Mouse (Mus musculus) MEL (cell line): ENCODE measurements around the gene Btbd8. TPM values are rescaled to one million over a fixed set of nuclear protein-coding genes. Genes with fewer than 3 reads are reported as not detected.
A peak's percentile ranks its signal among the peaks of the same experiment; 100 is the strongest.

Source experiments
- DNase-seq: peaks from one replicate; pipeline ENCODE4 v3.0.0; 2011; ENCODE audit warnings: low read depth, low spot score
- H3K27ac ChIP-seq: 2 replicates; pipeline ENCODE4 v1.5.1; 2012; ENCODE audit warnings: low read depth, mild to moderate bottlenecking, control low read depth, low read length, moderate library complexity; ENCODE audit not compliant: control insufficient read depth
- H3K27me3 ChIP-seq, 2 experiments: fragments of 150-350 bp in 1 of 2; sonication (generic) in 1 of 2; 2 replicates each; pipeline ENCODE4 v1.6.1; 2012; ENCODE audit warnings: low read length in 2 of 2, mild to moderate bottlenecking in 2 of 2, improper control_type of control experiment in 1 of 2, moderate library complexity in 1 of 2; ENCODE audit not compliant: insufficient read depth in 2 of 2, control insufficient read depth in 1 of 2
- H3K36me3 ChIP-seq, 2 experiments: 2 replicates each; pipeline ENCODE4 v1.6.1; 2012 to 2014; ENCODE audit warnings: low read length in 2 of 2, improper control_type of control experiment in 1 of 2, inconsistent platforms in 1 of 2, mild to moderate bottlenecking in 1 of 2; ENCODE audit not compliant: insufficient read depth in 2 of 2, control insufficient read depth in 1 of 2
- H3K4me1 ChIP-seq, 2 experiments: fragments of 150-350 bp in 1 of 2; sonication (generic) in 1 of 2; 2 replicates each; pipeline ENCODE4 v1.6.1; 2012; ENCODE audit warnings: low read length in 2 of 2, improper control_type of control experiment in 1 of 2, mild to moderate bottlenecking in 1 of 2; ENCODE audit not compliant: insufficient read depth in 2 of 2, control insufficient read depth in 1 of 2
- H3K4me3 ChIP-seq, 2 experiments: fragments of 150-350 bp in 1 of 2; sonication (generic) in 1 of 2; 2 replicates each; pipeline ENCODE4 v1.5.1; 2012; ENCODE audit warnings: low read depth in 2 of 2, low read length in 2 of 2, mild to moderate bottlenecking in 2 of 2, moderate library complexity in 2 of 2, control low read depth in 1 of 2, improper control_type of control experiment in 1 of 2; ENCODE audit not compliant: control insufficient read depth in 1 of 2, insufficient read depth in 1 of 2
- H3K79me2 ChIP-seq: 2 replicates; pipeline ENCODE4 v1.6.1; 2012; ENCODE audit warnings: mild to moderate bottlenecking, low read length, moderate library complexity; ENCODE audit not compliant: control insufficient read depth, poor library complexity, insufficient read depth
- H3K9ac ChIP-seq: 2 replicates; pipeline ENCODE4 v1.6.1; 2012; ENCODE audit warnings: low read depth, mild to moderate bottlenecking, control low read depth, low read length, moderate library complexity; ENCODE audit not compliant: control insufficient read depth, poor library complexity, severe bottlenecking
- H3K9me3 ChIP-seq: fragments of 150-350 bp; sonication (generic); replicated peaks from 2 replicates; pipeline ENCODE4 v1.6.1; 2012; ENCODE audit warnings: mild to moderate bottlenecking, low read length, improper control_type of control experiment, moderate library complexity; ENCODE audit not compliant: insufficient read depth
- BHLHE40 ChIP-seq: IDR thresholded peaks from 2 replicates; pipeline ENCODE4 v1.6.1; 2012; ENCODE audit warnings: low read depth, mild to moderate bottlenecking, inconsistent platforms, low read length, improper control_type of control experiment, borderline replicate concordance
- CHD1 ChIP-seq: IDR thresholded peaks from 2 replicates; pipeline ENCODE4 v1.6.1; 2012; ENCODE audit warnings: low read depth, mild to moderate bottlenecking, inconsistent platforms, low read length, improper control_type of control experiment
- CHD2 ChIP-seq: IDR thresholded peaks from 2 replicates; pipeline ENCODE4 v1.6.1; 2011; ENCODE audit warnings: low read length, improper control_type of control experiment
- CTCF ChIP-seq, 3 experiments: IDR thresholded peaks in 2 of 3; conservative IDR thresholded peaks in 1 of 3; 2 replicates each; pipeline ENCODE4 v1.5.1; 2011 to 2012; ENCODE audit warnings: low read length in 3 of 3, low read depth in 2 of 3, mild to moderate bottlenecking in 2 of 3, improper control_type of control experiment in 1 of 3, inconsistent platforms in 1 of 3, mixed read lengths in 1 of 3, moderate library complexity in 1 of 3; ENCODE audit not compliant: control insufficient read depth in 1 of 3, insufficient read depth in 1 of 3, poor library complexity in 1 of 3, severe bottlenecking in 1 of 3
- E2F4 ChIP-seq: IDR thresholded peaks from 2 replicates; pipeline ENCODE4 v1.6.1; 2011; ENCODE audit warnings: low read depth, low read length, improper control_type of control experiment, borderline replicate concordance
- ELF1 ChIP-seq: IDR thresholded peaks from 2 replicates; pipeline ENCODE4 v1.6.1; 2014; ENCODE audit warnings: low read depth, mild to moderate bottlenecking, inconsistent platforms, low read length, improper control_type of control experiment, moderate library complexity
- EP300 ChIP-seq, 2 experiments: IDR thresholded peaks; 2 replicates each; pipeline ENCODE4 v1.6.1; 2011; ENCODE audit warnings: improper control_type of control experiment in 2 of 2, low read length in 2 of 2, low read depth in 1 of 2, mild to moderate bottlenecking in 1 of 2
- ETS1 ChIP-seq: IDR thresholded peaks from 2 replicates; pipeline ENCODE4 v1.6.1; 2012; ENCODE audit warnings: low read depth, mild to moderate bottlenecking, inconsistent platforms, low read length, improper control_type of control experiment, moderate library complexity
- GABPA ChIP-seq: IDR thresholded peaks from 2 replicates; pipeline ENCODE4 v1.6.1; 2012; ENCODE audit warnings: low read depth, mild to moderate bottlenecking, inconsistent platforms, low read length, improper control_type of control experiment, moderate library complexity
- HCFC1 ChIP-seq: IDR thresholded peaks from 2 replicates; pipeline ENCODE4 v1.6.1; 2012; ENCODE audit warnings: low read depth, mild to moderate bottlenecking, inconsistent platforms, low read length, improper control_type of control experiment, moderate library complexity
- JUND ChIP-seq: IDR thresholded peaks from 2 replicates; pipeline ENCODE4 v1.6.1; 2011; ENCODE audit warnings: low read depth, mild to moderate bottlenecking, improper control_type of control experiment, low read length
- MAX ChIP-seq: IDR thresholded peaks from 2 replicates; pipeline ENCODE4 v1.6.1; 2011; ENCODE audit warnings: low read length, improper control_type of control experiment
- MAZ ChIP-seq: IDR thresholded peaks from 2 replicates; pipeline ENCODE4 v1.6.1; 2012; ENCODE audit warnings: low read depth, mild to moderate bottlenecking, inconsistent platforms, low read length, improper control_type of control experiment
- MEF2A ChIP-seq: IDR thresholded peaks from 2 replicates; pipeline ENCODE4 v1.6.1; 2014; ENCODE audit warnings: low read depth, mild to moderate bottlenecking, inconsistent platforms, low read length, improper control_type of control experiment; ENCODE audit not compliant: poor library complexity, insufficient replicate concordance, severe bottlenecking; ENCODE audit errors: extremely low read depth
- MXI1 ChIP-seq: IDR thresholded peaks from 2 replicates; pipeline ENCODE4 v1.6.1; 2011; ENCODE audit warnings: mild to moderate bottlenecking, low read depth, low read length, improper control_type of control experiment
- MYB ChIP-seq: IDR thresholded peaks from 2 replicates; pipeline ENCODE4 v1.6.1; 2011; ENCODE audit warnings: mild to moderate bottlenecking, low read depth, low read length, improper control_type of control experiment
- MYC ChIP-seq: IDR thresholded peaks from 2 replicates; pipeline ENCODE4 v1.6.1; 2011; ENCODE audit warnings: low read depth, mild to moderate bottlenecking, low read length, improper control_type of control experiment, moderate library complexity
- NELFE ChIP-seq: IDR thresholded peaks from 2 replicates; pipeline ENCODE4 v1.6.1; 2011; ENCODE audit warnings: low read depth, low read length, improper control_type of control experiment
- NRF1 ChIP-seq: IDR thresholded peaks from 2 replicates; pipeline ENCODE4 v1.6.1; 2014; ENCODE audit warnings: low read depth, mild to moderate bottlenecking, inconsistent platforms, low read length, improper control_type of control experiment, moderate library complexity; ENCODE audit not compliant: poor library complexity, insufficient read depth, severe bottlenecking
- POLR2A ChIP-seq, 2 experiments: IDR thresholded peaks; 2 replicates each; pipeline ENCODE4 v1.6.1; 2011 to 2012; ENCODE audit warnings: low read length in 2 of 2, mild to moderate bottlenecking in 2 of 2, control low read depth in 1 of 2, improper control_type of control experiment in 1 of 2, low read depth in 1 of 2, moderate library complexity in 1 of 2; ENCODE audit not compliant: control insufficient read depth in 1 of 2, insufficient read depth in 1 of 2, poor library complexity in 1 of 2
- POLR2AphosphoS5 ChIP-seq: IDR thresholded peaks from 2 replicates; pipeline ENCODE4 v1.6.1; 2012; ENCODE audit warnings: low read depth, borderline replicate concordance, mild to moderate bottlenecking, inconsistent platforms, low read length, moderate library complexity, mixed read lengths
- SIN3A ChIP-seq: IDR thresholded peaks from 2 replicates; pipeline ENCODE4 v1.6.1; 2012; ENCODE audit warnings: low read length, improper control_type of control experiment, inconsistent platforms
- SMC3 ChIP-seq: IDR thresholded peaks from 2 replicates; pipeline ENCODE4 v1.6.1; 2011; ENCODE audit warnings: low read depth, low read length, improper control_type of control experiment
- TAL1 ChIP-seq: IDR thresholded peaks from 2 replicates; pipeline ENCODE4 v1.6.1; 2012; ENCODE audit warnings: mild to moderate bottlenecking, inconsistent platforms, low read length, moderate library complexity, mixed read lengths
- TBP ChIP-seq: IDR thresholded peaks from 2 replicates; pipeline ENCODE4 v1.8.0; 2011; ENCODE audit warnings: low read depth, low read length, improper control_type of control experiment
- TCF12 ChIP-seq: IDR thresholded peaks from 2 replicates; pipeline ENCODE4 v1.6.1; 2014; ENCODE audit warnings: low read depth, mild to moderate bottlenecking, inconsistent platforms, low read length, improper control_type of control experiment, moderate library complexity
- UBTF ChIP-seq: IDR thresholded peaks from 2 replicates; pipeline ENCODE4 v1.6.1; 2012; ENCODE audit warnings: low read depth, mild to moderate bottlenecking, inconsistent platforms, low read length, improper control_type of control experiment, moderate library complexity, borderline replicate concordance; ENCODE audit not compliant: insufficient read depth
- USF1 ChIP-seq: IDR thresholded peaks from 2 replicates; pipeline ENCODE4 v1.6.1; 2014; ENCODE audit warnings: low read depth, mild to moderate bottlenecking, inconsistent platforms, low read length, improper control_type of control experiment, moderate library complexity
- USF2 ChIP-seq, 2 experiments: IDR thresholded peaks; 2 replicates each; pipeline ENCODE4 v1.6.1; 2011 to 2012; ENCODE audit warnings: improper control_type of control experiment in 2 of 2, low read length in 2 of 2, borderline replicate concordance in 1 of 2, inconsistent platforms in 1 of 2, low read depth in 1 of 2, mild to moderate bottlenecking in 1 of 2; ENCODE audit not compliant: insufficient read depth in 1 of 2
- ZMIZ1 ChIP-seq: IDR thresholded peaks from 2 replicates; pipeline ENCODE4 v1.6.1; 2012; ENCODE audit warnings: low read depth, mild to moderate bottlenecking, inconsistent platforms, low read length, improper control_type of control experiment, moderate library complexity
- ZNF384 ChIP-seq: IDR thresholded peaks from 2 replicates; pipeline ENCODE4 v1.6.1; 2012; ENCODE audit warnings: low read depth, mild to moderate bottlenecking, inconsistent platforms, low read length, improper control_type of control experiment
- polyA plus RNA-seq, 2 experiments: library from polyadenylated mRNA; stranded (reverse) in 1 of 2; unstranded in 1 of 2; fragments of >175 nt in 1 of 2; fragments of >200 nt in 1 of 2; gene quantifications; 2 replicates each; pipeline versions ENCODE4 v1.2.1 to v1.2.4; 2012; ENCODE audit warnings: low replicate concordance in 2 of 2, low read depth in 1 of 2; ENCODE audit not compliant: insufficient read length in 2 of 2, insufficient read depth in 1 of 2, missing spikeins in 1 of 2
- total RNA-seq: library from RNA; depleted of rRNA; stranded (reverse); fragments of 300-350 nt; gene quantifications from 2 replicates; pipeline ENCODE4 v1.2.3, GENCODE M21; 2012; rRNA removed

Btbd8 gene
- total RNA-seq (1.2 and 1.6 TPM in 2 replicates), polyA plus RNA-seq (1 to 10 TPM in 1 of 2 experiments, not detected in 1; 2.4 TPM)

GRCm38 (mm10) chr5:107437464-107438281 lies at the start of gene Btbd8:
TSS of gene Btbd8 (plus strand) at chr5:107437997.
- Histone ChIP-seq H3K79me2 (no peaks in the 10 kb centered on the region; the same call in 1 of the 2 replicates), H3K4me3 (peak within 1 kb of the TSS; percentile 70 to 72), H3K36me3 (peaks cover 0 to 21% of the 10 kb centered on the region in 2 experiments; a peak in 2 of 4 replicates), H3K27ac (peak within 1 kb of the TSS; percentile 65), H3K9ac (peak within 1 kb of the TSS; percentile 93), H3K4me1 (peaks cover 7 to 18% of the 10 kb centered on the region in 2 experiments), H3K27me3 (no peaks in the 10 kb centered on the region)
- peak; percentile 97 for DNase-seq
- TF ChIP-seq EP300 (IDR thresholded peaks at IDR 0.05; ENCODE audit: low read depth in 1 of 2, low read length in 2 of 2) (peak in 1 of 2 experiments; percentile 63; a peak in 1 of 4 replicates), USF1 (peak; percentile 99), HCFC1 (peak; percentile 90), SMC3 (no peak), MYB (no peak), NRF1 (peak; percentile 90), GABPA (no peak), MXI1 (peak; percentile 93), MEF2A (no peak), TCF12 (peak; percentile 84), ZNF384 (peak; percentile 58), CHD1 (0 out of 2 replicates have a peak, but pooled peaks have one; percentile 86), CHD2 (peak; percentile 74), JUND (no peak), ETS1 (peak; percentile 49), NELFE (peak; percentile 47; the same call in 1 of the 2 replicates), CTCF (IDR thresholded peaks at IDR 0.05 in 2 of 3, conservative IDR thresholded peaks at IDR 0.05 in 1 of 3; ENCODE audit: control insufficient read depth in 1 of 3, insufficient read depth in 1 of 3, low read depth in 2 of 3, low read length in 3 of 3, poor library complexity in 1 of 3, severe bottlenecking in 1 of 3) (0 out of 6 replicates have a peak, but pooled peaks of 1 of the 3 experiments have one; percentile 8), POLR2A (IDR thresholded peaks at IDR 0.05; ENCODE audit: control insufficient read depth in 1 of 2, insufficient read depth in 1 of 2, low read depth in 1 of 2, low read length in 2 of 2, poor library complexity in 1 of 2) (peak; percentile 73 to 79), E2F4 (peak; percentile 92), ZMIZ1 (peak; percentile 54; the same call in 1 of the 2 replicates), BHLHE40 (no peak; the same call in 1 of the 2 replicates), MAZ (peak; percentile 77; the same call in 1 of the 2 replicates), MAX (peak; percentile 96), UBTF (no peak), ELF1 (peak; percentile 56; the same call in 1 of the 2 replicates), POLR2AphosphoS5 (no peak), TBP (0 out of 2 replicates have a peak, but pooled peaks have one; percentile 47), MYC (peak; percentile 62; the same call in 1 of the 2 replicates), TAL1 (no peak), USF2 (IDR thresholded peaks at IDR 0.05; ENCODE audit: borderline replicate concordance in 1 of 2, insufficient read depth in 1 of 2, low read depth in 1 of 2, low read length in 2 of 2) (peak; percentile 52 to 91; a peak in 3 of 4 replicates), SIN3A (peak; percentile 93)
- TF ChIP-seq, all 39 proteins: peak for 22
- no peaks in the 10 kb centered on the region for H3K9me3 ChIP-seq
